Mouse (Mus musculus) heart, adult 2 months (tissue): ENCODE results near the gene Kifc1. TPM values are rescaled to one million over a fixed set of nuclear protein-coding genes. Genes with fewer than 3 reads are reported as not detected.

ENCODE experiments used
- DNase-seq, 2 experiments: peaks; one replicate each; pipeline ENCODE4 v3.0.0; 2021
- H3K27ac ChIP-seq: fragments of 200-600 bp; 2 replicates; pipeline ENCODE4 v1.8.1; 2022
- H3K27me3 ChIP-seq: fragments of 200-500 bp; 2 replicates; pipeline ENCODE4 v1.6.1; 2012; ENCODE audit warnings: mild to moderate bottlenecking, low read length, inconsistent platforms, mixed read lengths; ENCODE audit not compliant: control insufficient read depth, insufficient read depth
- H3K36me3 ChIP-seq: fragments of 200-500 bp; 2 replicates; pipeline ENCODE4 v1.6.1; 2012; ENCODE audit warnings: low read length, inconsistent platforms; ENCODE audit not compliant: control insufficient read depth, insufficient read depth
- H3K4me1 ChIP-seq: fragments of 200-500 bp; 2 replicates; pipeline ENCODE4 v1.6.1; 2011; ENCODE audit warnings: low read length; ENCODE audit not compliant: control insufficient read depth, insufficient read depth
- H3K4me3 ChIP-seq: fragments of 200-600 bp; 2 replicates; pipeline ENCODE4 v1.8.1; 2022
- H3K79me2 ChIP-seq: fragments of 200-500 bp; replicated peaks from 2 replicates; pipeline ENCODE4 v1.6.1; 2012; ENCODE audit warnings: mild to moderate bottlenecking, inconsistent platforms, low read length, moderate library complexity, mixed read lengths; ENCODE audit not compliant: control insufficient read depth, insufficient read depth
- H3K9ac ChIP-seq: fragments of 200-500 bp; 2 replicates; pipeline ENCODE4 v1.6.1; 2012; ENCODE audit warnings: low read depth, mild to moderate bottlenecking, control low read depth, inconsistent platforms, low read length, mixed read lengths
- CTCF ChIP-seq: fragments of 200-600 bp; IDR thresholded peaks from 2 replicates; pipeline ENCODE4 v1.8.1; 2022; ENCODE audit warnings: antibody characterized with exemption, mild to moderate bottlenecking, moderate library complexity
- EP300 ChIP-seq: fragments of 200-500 bp; IDR thresholded peaks from 2 replicates; pipeline ENCODE4 v1.6.1; 2011; ENCODE audit warnings: low read depth, low read length, control low read depth; ENCODE audit not compliant: insufficient read depth
- POLR2A ChIP-seq: fragments of 200-500 bp; IDR thresholded peaks from 2 replicates; pipeline ENCODE4 v1.6.1; 2011; ENCODE audit warnings: mild to moderate bottlenecking, low read depth, low read length, control low read depth; ENCODE audit not compliant: insufficient read depth
- whole genome bisulfite sequencing: fragments of 180-500 bp; shearing (Covaris S2); methylation state at CpG from one replicate; pipeline ENCODE4 v1.1.7; 2018; 5-methylcytosine and 5-hydroxymethylcytosine counted together
- intact Hi-C: fragments of 180-260 bp; cut with DNase I; formaldehyde crosslinking; loops from one replicate; pipeline ENCODE4 v1.15.1; 2025
- polyA plus RNA-seq: library from polyadenylated mRNA; depleted of rRNA; stranded (reverse); fragments of >200 nt; gene quantifications from 2 replicates; pipeline ENCODE4 v1.2.3, GENCODE M21; 2012
- total RNA-seq, 2 experiments: library from RNA; stranded (reverse); gene quantifications; 2 replicates each; pipeline ENCODE4 v1.2.3; 2021

Gene Kifc1
- total and polyA plus RNA-seq, 3 experiments, result 0.57 to 0.66 (median 0.59) TPM

DNA sequence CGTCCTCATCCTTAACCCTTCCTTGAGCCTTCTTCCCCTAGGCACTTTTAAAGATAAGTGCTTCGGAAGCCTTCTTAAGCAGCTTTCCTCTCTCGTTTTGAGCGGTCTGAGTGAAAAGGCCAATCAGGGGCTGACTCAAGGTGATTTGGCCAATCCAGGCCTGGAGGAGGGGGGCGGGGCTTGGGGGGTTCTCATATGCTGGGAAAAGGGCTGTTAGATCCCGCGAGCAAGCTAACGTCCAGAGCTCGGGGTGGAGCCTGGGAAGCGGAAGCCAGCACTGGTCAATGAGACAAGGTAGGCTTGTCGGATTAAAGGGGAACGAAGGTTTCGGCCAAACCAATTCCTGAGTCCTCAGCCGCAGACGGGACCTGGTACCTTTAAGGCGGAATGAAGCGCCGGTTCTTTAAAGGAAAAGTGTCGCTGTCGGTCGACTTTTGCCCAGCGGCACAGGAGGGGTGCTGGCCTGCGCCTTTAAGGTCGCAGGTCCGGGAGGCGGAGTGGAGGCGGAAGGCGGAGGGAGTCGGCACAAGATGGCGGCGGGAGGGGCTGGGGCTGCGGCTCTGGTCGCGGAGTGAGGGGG is 25.3 kb upstream of the Kifc1 start, which contains the start of the genes Tapbp and Zbtb22:
Tapbp (plus strand) TSS at position 229 of the 580 bp plus-strand sequence.
Zbtb22 (plus strand) TSS at position 234 of the 580 bp plus-strand sequence.
- peaks cover 3% of the 10 kb centered on the region; the same call in 1 of the 2 replicates for H3K36me3 ChIP-seq
- intact Hi-C loops, result no loop called here
- H3K79me2 ChIP-seq, result no peaks in the 10 kb centered on the region
- H3K27me3 ChIP-seq, result no peaks in the 10 kb centered on the region
- peak within 1 kb of the TSS; percentile 62 for H3K27ac ChIP-seq
- H3K4me1 ChIP-seq, result peaks cover 4% of the 10 kb centered on the region
- H3K4me3 ChIP-seq, result peak within 1 kb of the TSS; percentile 59
- peak; percentile 95 to 97 for DNase-seq
- under 1% methylated on average over 34 of the region's 34 CpGs for WGBS
- H3K9ac ChIP-seq, result peak within 1 kb of the TSS; percentile 33
- TF ChIP-seq CTCF (no peak), POLR2A (peak; percentile 50; the same call in 1 of the 2 replicates), EP300 (peak; percentile 74; the same call in 1 of the 2 replicates)

DNA sequence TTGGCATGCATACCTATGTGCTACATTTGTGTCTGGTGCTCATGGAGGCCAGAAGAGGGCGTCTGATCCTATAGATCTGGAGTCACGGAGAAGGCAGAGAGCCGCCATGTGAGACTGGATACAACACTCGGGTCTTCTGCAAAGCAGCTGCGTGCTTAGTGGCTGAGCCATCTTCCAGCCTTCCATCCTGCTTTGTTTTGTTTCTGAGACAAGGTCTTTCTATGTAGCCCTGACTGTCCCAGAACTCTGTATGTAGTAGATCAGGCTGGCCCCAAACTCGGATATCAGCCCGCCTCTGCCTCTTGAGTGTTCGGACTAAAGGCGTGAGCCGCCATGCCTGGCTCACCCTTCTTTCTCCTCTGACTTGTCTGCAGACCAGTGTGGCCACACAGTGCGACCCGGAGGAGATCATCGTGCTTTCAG is 24.5 kb upstream of the Kifc1 start:
- Histone ChIP-seq H3K79me2 (no peaks in the 10 kb centered on the region), H3K36me3 (peaks cover 3% of the 10 kb centered on the region; the same call in 1 of the 2 replicates), H3K27ac (no peak overlapping the region; the same call in 1 of the 2 replicates), H3K4me3 (no peak overlapping the region; the same call in 1 of the 2 replicates), H3K4me1 (peaks cover 6% of the 10 kb centered on the region), H3K27me3 (no peaks in the 10 kb centered on the region), H3K9ac (no peak overlapping the region)
- no peak for DNase-seq
- 69% methylated on average over 13 of the region's 13 CpGs for WGBS
- TF ChIP-seq CTCF, result peak; percentile 22
- TF ChIP-seq POLR2A, result no peak
- TF ChIP-seq EP300, result no peak
- intact Hi-C loops, result no loop called here

DNA sequence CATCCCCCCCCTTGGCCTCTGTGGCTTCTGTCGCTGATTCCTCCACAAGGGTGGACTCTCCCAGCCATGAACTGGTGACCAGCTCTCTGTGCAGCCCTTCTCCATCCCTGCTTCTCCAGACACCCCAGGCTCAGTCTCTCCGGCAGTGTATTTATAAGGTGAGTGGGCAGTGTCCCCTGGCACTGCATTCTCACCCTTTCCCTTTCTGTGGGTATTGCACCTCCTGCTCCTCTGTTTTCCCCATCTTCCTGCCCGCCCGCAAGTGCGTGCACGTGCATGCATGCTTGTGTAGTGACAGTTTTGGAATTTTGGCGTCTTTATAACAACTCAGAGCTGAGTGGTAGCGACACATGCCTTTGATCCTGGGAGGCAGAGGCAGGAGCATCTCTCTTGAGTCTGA is 23.4 kb upstream of the Kifc1 start:
- TF ChIP-seq CTCF (no peak), POLR2A (no peak), EP300 (no peak)
- Histone ChIP-seq H3K36me3 (peaks cover 3% of the 10 kb centered on the region; the same call in 1 of the 2 replicates), H3K27me3 (no peaks in the 10 kb centered on the region), H3K4me1 (peaks cover 5% of the 10 kb centered on the region), H3K27ac (no peak overlapping the region), H3K9ac (no peak overlapping the region), H3K79me2 (no peaks in the 10 kb centered on the region), H3K4me3 (no peak overlapping the region)
- 88% methylated on average over 8 of the region's 8 CpGs for WGBS
- DNase-seq, result no peak
- intact Hi-C loops, result no loop called here

DNA sequence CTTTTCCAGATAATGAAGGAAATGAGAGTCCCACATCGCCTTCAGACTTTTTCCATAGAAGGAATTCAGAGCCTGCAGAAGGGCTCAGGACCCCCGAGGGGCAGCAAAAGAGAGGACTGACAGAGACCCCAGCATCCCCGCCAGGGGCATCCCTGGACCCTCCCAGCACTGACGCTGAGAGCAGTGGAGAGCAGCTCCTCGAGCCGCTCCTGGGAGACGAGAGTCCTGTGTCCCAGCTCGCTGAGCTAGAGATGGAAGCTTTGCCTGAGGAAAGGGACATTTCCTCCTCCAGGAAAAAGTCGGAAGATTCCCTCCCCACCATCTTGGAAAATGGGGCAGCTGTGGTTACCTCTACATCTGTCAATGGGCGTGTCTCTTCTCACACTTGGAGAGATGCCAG is 22.8 kb upstream of the Kifc1 start:
- TF ChIP-seq EP300 (no peak), CTCF (no peak), POLR2A (no peak)
- Histone ChIP-seq H3K36me3 (peaks cover 3% of the 10 kb centered on the region; the same call in 1 of the 2 replicates), H3K4me3 (no peak overlapping the region), H3K79me2 (no peaks in the 10 kb centered on the region), H3K27me3 (no peaks in the 10 kb centered on the region), H3K27ac (no peak overlapping the region), H3K4me1 (peaks cover 3% of the 10 kb centered on the region), H3K9ac (no peak overlapping the region)
- intact Hi-C loops, result no loop called here
- WGBS, result 79% methylated on average over 10 of the region's 10 CpGs
- DNase-seq, result no peak

DNA sequence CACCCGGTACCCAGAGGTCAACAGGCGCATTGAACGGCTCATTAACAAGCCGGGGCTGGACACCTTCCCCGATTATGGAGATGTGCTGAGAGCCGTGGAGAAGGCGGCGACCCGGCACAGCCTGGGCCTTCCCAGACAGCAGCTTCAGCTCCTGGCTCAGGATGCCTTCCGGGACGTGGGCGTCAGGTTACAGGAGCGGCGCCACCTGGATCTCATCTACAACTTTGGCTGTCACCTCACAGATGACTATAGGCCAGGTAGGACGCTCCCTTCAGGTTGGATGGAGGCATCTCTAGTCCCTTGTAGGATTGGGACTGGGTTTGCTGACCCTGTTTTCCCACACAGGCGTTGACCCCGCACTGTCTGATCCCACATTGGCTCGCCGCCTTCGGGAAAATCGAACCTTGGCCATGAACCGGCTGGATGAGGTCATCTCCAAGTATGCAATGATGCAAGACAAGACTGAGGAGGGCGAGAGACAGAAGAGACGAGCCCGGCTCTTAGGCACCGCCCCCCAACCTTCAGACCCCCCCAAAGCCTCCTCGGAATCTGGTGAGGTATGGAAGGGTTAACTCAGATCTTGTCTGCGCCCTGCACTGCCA is 21.5 kb upstream of the Kifc1 start:
- Histone ChIP-seq H3K9ac (no peak overlapping the region), H3K79me2 (no peaks in the 10 kb centered on the region), H3K4me1 (peaks cover 4% of the 10 kb centered on the region), H3K36me3 (peaks cover 3% of the 10 kb centered on the region; the same call in 1 of the 2 replicates), H3K27ac (no peak overlapping the region), H3K27me3 (no peaks in the 10 kb centered on the region), H3K4me3 (no peak overlapping the region)
- DNase-seq, result peak in 1 of 2 experiments; percentile 19
- intact Hi-C loops, result no loop called here
- WGBS, result 88% methylated on average over 28 of the region's 28 CpGs
- TF ChIP-seq CTCF, result no peak
- no peak for TF ChIP-seq POLR2A
- TF ChIP-seq EP300, result no peak
